Mouse (Mus musculus) neural tube, embryonic 15.5 days (tissue): ENCODE data around the gene Dcaf6. TPM values are rescaled to one million over a fixed set of nuclear protein-coding genes. Genes with fewer than 3 reads are reported as not detected.

Source experiments
- ATAC-seq: fragments of 200-750 bp; cut with Nextera tagmentation; 2 replicates; pipeline ENCODE4 v1.8.0; 2017; ENCODE audit warnings: mild to moderate bottlenecking, moderate TSS enrichment, moderate library complexity; ENCODE audit not compliant: low FRiP score
- H3K27ac ChIP-seq: fragments of 300-500 bp; sonication (generic); replicated peaks from 2 replicates; pipeline ENCODE4 v1.5.1; 2015; ENCODE audit warnings: mild to moderate bottlenecking, inconsistent platforms
- H3K27me3 ChIP-seq: fragments of 300-500 bp; sonication (generic); replicated peaks from 2 replicates; pipeline ENCODE4 v1.6.1; 2015; ENCODE audit warnings: inconsistent platforms
- H3K36me3 ChIP-seq: fragments of 300-500 bp; sonication (generic); 2 replicates; pipeline ENCODE4 v1.6.1; 2015; ENCODE audit warnings: inconsistent platforms
- H3K4me1 ChIP-seq: fragments of 300-500 bp; sonication (generic); 2 replicates; pipeline ENCODE4 v1.6.1; 2015; ENCODE audit warnings: inconsistent platforms
- H3K4me2 ChIP-seq: fragments of 300-500 bp; sonication (generic); 2 replicates; pipeline ENCODE4 v1.6.1; 2015; ENCODE audit warnings: inconsistent platforms, mild to moderate bottlenecking, moderate library complexity
- H3K4me3 ChIP-seq: fragments of 300-500 bp; sonication (generic); replicated peaks from 2 replicates; pipeline ENCODE4 v1.5.1; 2015; ENCODE audit warnings: mild to moderate bottlenecking, inconsistent platforms
- H3K9ac ChIP-seq: fragments of 300-500 bp; sonication (generic); replicated peaks from 2 replicates; pipeline ENCODE4 v1.6.1; 2015; ENCODE audit warnings: mild to moderate bottlenecking, inconsistent platforms
- H3K9me3 ChIP-seq: fragments of 300-500 bp; sonication (generic); replicated peaks from 2 replicates; pipeline ENCODE4 v1.6.1; 2016; ENCODE audit warnings: inconsistent platforms
- WGBS: fragments of 180-500 bp; shearing (Covaris S2); methylation state at CpG from one replicate; pipeline ENCODE4 v1.1.7; 2015; ENCODE audit warnings: mixed read lengths; 5-methylcytosine and 5-hydroxymethylcytosine counted together
- polyA plus RNA-seq: library from polyadenylated mRNA; unstranded; fragments of >200 nt; fragmentation: Nextera tagmentation; extraction: Ambion mirVana; gene quantifications from 2 replicates; pipeline ENCODE4 v1.2.1, GENCODE M21; 2015

Dcaf6 gene
- polyA plus RNA-seq, 1 experiment from 2014 or later = 16.6 TPM

DNA sequence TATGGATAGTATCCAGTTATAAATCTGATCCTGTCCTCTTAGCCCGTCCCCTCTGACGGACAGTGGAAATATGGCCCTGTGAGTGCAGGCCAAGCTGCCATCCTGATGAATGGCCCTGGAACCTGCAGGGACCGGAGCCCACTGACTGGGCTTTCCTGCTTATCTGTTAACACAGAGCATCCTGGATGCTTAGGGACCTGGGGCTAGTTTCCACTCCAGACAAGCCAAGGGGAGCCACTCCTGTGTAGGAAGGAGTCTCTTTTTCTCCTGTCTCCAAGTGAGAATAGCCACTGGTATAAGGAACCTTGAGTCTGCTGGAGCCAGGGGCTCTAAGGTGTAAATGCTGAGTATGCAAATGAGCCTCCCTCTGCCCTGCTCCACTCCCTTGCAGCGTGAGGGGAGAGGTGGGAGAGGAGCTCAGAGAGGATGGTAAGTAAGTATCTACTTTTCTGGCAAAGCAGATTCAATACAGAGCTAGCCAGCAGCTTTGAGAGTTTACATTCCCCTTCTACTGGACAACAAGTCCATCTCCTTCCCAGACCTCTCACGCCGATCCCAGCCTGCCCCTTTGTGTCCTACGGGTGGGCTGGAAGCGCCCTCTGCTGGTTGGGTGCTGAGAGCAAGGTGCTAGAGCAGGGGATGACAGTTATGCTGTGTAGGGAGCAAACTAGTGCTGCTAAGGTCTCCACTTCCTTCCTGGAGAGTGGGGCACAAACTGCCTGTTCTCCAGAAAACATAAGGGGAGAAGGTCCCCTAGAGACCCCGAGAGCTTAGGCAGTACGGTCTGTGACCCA is 139.9 kb downstream of the Dcaf6 start:
- H3K9ac ChIP-seq = no peak overlapping the region
- peak; percentile 64; the same call in 1 of the 2 replicates for ATAC-seq

DNA sequence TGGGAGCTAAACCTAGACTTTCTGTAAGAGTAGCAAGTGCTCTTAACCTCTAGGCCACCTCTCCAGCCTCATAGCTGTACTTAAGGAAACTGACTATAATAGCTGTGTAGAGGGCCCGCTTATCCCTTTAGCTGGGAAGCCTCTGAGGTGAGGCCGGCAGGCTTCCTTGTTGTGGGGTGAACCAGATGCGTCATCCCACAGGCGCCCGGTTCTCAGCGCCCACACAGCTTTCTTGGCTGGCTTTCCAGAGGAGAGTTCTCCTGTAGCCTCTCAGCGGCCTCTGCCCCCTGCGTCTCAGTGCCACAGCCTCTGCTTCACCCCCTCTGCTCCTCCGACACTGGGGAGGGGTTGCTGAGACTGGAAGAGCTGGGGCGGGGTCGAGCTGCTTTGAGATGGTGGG is 143.9 kb downstream of the Dcaf6 start:
- H3K4me2 ChIP-seq = no peak overlapping the region
- H3K4me1 ChIP-seq = no peaks in the 10 kb centered on the region
- WGBS = 47% methylated on average over 11 of the region's 11 CpGs
- H3K36me3 ChIP-seq = peaks cover 44% of the 10 kb centered on the region
- H3K9ac ChIP-seq = no peak overlapping the region
- no peaks in the 10 kb centered on the region for H3K27me3 ChIP-seq
- H3K4me3 ChIP-seq = no peak overlapping the region
- no peak overlapping the region for H3K27ac ChIP-seq
- ATAC-seq = no peak
- H3K9me3 ChIP-seq = no peaks in the 10 kb centered on the region

More for the DNA sequence above, 139.9 kb downstream of the Dcaf6 start:
- Histone ChIP-seq H3K4me2 (no peak overlapping the region), H3K36me3 (peaks cover 46% of the 10 kb centered on the region), H3K27me3 (no peaks in the 10 kb centered on the region), H3K27ac (no peak overlapping the region), H3K4me1 (no peaks in the 10 kb centered on the region), H3K9me3 (no peaks in the 10 kb centered on the region), H3K4me3 (no peak overlapping the region)
- 29% methylated on average over 10 of the region's 10 CpGs for WGBS

DNA sequence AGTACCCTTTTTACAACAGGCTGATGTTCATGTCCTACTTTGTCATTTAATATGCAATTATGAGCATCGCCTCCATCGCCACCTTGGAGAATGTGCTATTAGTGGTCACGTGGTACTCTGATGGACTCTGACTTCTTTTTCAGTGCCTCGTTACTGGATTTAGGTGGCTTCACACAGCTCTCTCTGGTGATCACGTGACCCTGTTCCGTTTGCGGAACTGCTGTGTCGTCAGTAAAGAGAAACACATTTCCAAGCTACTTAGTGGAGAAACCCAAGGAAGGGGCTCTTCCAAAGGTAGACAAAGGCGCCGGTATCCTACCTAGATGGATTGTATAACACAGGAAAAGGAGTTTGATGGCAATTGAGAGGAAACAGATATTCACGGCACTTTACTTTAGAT is 152.1 kb downstream of the Dcaf6 start:
- Histone ChIP-seq H3K9ac (no peak overlapping the region), H3K27me3 (no peaks in the 10 kb centered on the region), H3K36me3 (peaks cover 62% of the 10 kb centered on the region), H3K4me3 (no peak overlapping the region), H3K27ac (no peak overlapping the region), H3K4me2 (no peak overlapping the region), H3K4me1 (peaks cover 1% of the 10 kb centered on the region; the same call in 1 of the 2 replicates), H3K9me3 (no peaks in the 10 kb centered on the region)
- ATAC-seq = no peak
- 90% methylated on average over 11 of the region's 11 CpGs for WGBS

DNA sequence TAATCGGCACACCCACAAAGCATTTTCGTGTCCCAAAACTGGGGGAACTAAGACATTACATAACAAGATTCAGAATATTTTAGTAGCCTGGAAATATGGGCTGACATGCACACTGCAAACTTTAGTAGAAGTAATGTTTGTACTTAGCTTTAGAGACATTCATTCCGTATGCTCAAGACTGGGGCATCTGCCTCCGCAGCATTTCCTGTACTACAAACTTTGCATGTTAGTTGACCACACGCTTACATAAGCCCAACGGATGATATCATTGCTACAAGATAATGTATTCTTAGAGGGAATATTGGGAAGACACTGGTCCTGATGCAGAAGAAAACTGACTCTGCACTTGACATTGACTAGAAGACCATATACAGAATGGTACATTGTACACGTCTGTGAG is 155.9 kb downstream of the Dcaf6 start:
- Histone ChIP-seq H3K9me3 (no peaks in the 10 kb centered on the region), H3K4me1 (peaks cover 9% of the 10 kb centered on the region), H3K27me3 (no peaks in the 10 kb centered on the region), H3K4me3 (no peak overlapping the region), H3K4me2 (no peak overlapping the region), H3K9ac (no peak overlapping the region), H3K27ac (no peak overlapping the region), H3K36me3 (peaks cover 31% of the 10 kb centered on the region)
- 92% methylated on average over 7 of the region's 7 CpGs for WGBS
- no peak for ATAC-seq

DNA sequence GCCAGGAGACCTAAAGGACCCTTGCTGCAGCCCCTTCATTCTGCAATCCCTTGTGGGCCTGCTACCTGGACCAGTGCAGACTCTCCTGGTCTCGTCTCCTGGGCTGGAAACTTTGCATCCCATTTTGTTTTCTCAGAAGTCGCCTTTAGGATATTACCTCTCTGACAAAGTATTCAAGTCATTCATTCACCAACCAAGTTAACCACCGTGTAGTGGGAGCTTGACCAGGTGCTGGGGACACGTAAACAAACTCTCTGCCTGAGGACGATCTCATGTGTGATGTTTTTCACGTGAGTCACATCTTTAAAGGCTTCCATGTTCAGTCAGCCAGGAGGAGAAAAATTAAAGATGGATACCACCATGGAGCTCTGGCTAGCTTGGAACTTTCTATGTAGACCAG is 157.1 kb downstream of the Dcaf6 start:
- no peak for ATAC-seq
- Histone ChIP-seq H3K36me3 (peaks cover 22% of the 10 kb centered on the region), H3K4me1 (peaks cover 9% of the 10 kb centered on the region), H3K27me3 (no peaks in the 10 kb centered on the region), H3K4me3 (no peak overlapping the region), H3K4me2 (no peak overlapping the region), H3K27ac (0 out of 2 replicates have a peak overlapping the region, but pooled peaks have one; percentile 6), H3K9me3 (no peaks in the 10 kb centered on the region), H3K9ac (no peak overlapping the region)
- 87% methylated on average over 6 of the region's 6 CpGs for WGBS

DNA sequence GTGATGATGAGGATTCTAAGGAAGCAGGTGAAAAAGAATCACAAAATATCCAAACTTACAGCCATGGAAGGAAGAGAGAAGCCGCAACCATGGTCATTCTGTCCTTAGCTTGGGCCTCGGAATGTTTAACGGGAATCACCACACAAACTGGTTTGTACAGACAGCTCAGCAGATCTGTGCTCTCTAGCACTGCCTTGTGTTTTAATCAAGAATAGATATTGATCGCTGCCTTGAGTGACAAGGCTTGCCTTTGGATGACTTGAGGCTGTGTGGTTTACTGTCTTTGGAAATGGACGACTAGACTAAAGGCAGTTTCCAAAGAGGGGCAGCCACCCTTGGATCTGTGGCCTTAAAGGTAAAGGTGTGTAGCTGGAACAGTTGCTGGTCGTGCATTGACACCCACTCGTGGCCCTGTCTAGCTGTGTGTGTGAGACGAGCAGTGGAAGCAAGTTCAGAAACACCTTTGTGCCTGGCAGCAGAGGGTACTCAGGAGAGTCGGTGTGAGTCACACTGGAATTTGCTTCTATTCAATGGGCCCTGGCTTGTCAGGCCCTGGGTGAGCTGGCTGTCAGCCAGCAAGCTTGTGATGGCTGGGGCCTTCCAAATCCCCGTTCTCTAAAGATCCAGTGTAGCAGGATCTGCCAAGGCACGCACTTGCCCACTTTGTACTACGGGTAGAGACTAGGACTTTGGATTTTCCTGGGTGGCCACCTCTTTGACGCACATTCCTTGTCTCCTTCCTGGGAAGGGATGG is 157.6 kb downstream of the Dcaf6 start:
- Histone ChIP-seq H3K27me3 (no peaks in the 10 kb centered on the region), H3K4me3 (no peak overlapping the region), H3K9me3 (no peaks in the 10 kb centered on the region), H3K9ac (no peak overlapping the region), H3K27ac (0 out of 2 replicates have a peak overlapping the region, but pooled peaks have one; percentile 6), H3K36me3 (peaks cover 17% of the 10 kb centered on the region), H3K4me2 (no peak overlapping the region), H3K4me1 (peaks cover 9% of the 10 kb centered on the region)
- ATAC-seq = peak; percentile 72; the same call in 1 of the 2 replicates
- 67% methylated on average over 13 of the region's 13 CpGs for WGBS

DNA sequence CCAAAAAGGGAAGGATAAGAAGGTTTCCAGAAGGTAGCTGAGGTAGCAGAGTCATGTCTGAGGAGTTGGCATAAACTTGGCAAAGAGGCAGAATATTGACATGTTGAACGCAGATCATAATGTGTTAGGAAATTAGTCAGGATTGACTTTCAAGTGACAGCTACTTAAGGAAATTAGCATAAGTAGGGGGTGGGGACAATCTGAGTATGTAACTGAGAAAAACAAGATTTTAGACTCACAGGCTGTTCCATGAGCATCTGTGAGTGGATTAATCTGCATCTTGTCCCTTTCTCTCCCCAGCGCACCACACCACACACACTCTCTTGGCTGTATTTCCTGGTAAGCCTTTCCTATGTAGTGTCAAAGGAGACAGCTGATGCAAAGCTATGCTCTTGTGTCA is 158.7 kb downstream of the Dcaf6 start:
- Histone ChIP-seq H3K27me3 (no peaks in the 10 kb centered on the region), H3K4me3 (no peak overlapping the region), H3K9me3 (no peaks in the 10 kb centered on the region), H3K36me3 (peaks cover 11% of the 10 kb centered on the region), H3K9ac (no peak overlapping the region), H3K27ac (no peak overlapping the region), H3K4me1 (peaks cover 9% of the 10 kb centered on the region), H3K4me2 (no peak overlapping the region)
- 90% methylated on average over 2 of the region's 2 CpGs for WGBS
- no peak for ATAC-seq

DNA sequence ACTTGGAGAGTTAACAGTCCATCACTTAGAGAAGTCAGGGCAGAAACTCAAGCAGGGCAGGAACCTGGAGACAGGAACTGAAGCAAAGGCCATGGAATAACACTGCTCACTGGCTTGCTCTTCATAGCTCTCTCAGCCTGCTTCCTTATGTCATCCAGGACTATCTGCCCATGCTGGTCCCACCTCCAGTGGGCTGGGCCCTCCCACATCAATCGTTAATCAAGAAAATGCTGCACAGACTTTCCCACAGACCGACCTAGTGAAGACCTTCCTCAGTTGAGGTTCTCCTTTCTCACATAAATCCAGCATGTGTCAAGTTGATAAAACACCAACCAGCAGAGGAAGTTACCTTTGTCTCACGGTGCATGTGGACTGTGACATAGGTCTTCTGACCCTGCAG is 159.2 kb downstream of the Dcaf6 start:
- no peaks in the 10 kb centered on the region for H3K27me3 ChIP-seq
- no peak for ATAC-seq
- 71% methylated on average over 3 of the region's 3 CpGs for WGBS

DNA sequence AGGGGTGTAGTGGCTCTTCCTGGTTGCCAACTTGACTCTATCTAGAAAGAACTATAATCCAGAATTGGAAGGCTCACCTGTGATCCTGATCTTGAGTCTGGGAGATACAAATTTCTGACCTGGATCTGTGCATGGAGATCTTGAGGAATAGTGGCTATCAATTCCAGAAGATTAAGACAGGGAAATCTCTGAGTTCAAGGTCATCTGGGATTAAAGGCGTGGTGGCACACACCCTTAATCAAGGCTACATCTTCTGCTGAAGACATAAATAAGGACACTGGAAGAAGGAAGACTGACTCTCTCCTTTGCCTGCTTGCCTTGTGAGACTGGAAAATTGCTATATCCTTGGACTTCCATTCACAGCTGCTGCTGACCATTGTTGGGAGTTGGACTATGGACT is 164.8 kb downstream of the Dcaf6 start, which contains the start of gene Gpr161:
Gene Gpr161, plus strand, starts transcription at position 301 of the 400 bp plus-strand sequence.
- no peak for ATAC-seq
- Histone ChIP-seq H3K27me3 (no peaks in the 10 kb centered on the region), H3K27ac (no peak within 1 kb of the TSS), H3K9me3 (no peaks in the 10 kb centered on the region), H3K9ac (no peak within 1 kb of the TSS), H3K36me3 (peaks cover 32% of the 10 kb centered on the region), H3K4me2 (no peak within 1 kb of the TSS), H3K4me1 (no peaks in the 10 kb centered on the region), H3K4me3 (no peak within 1 kb of the TSS)
- WGBS = 86% methylated on average over 1 of the region's 1 CpGs

More for the DNA sequence above, 159.2 kb downstream of the Dcaf6 start:
- Histone ChIP-seq H3K9me3 (no peaks in the 10 kb centered on the region), H3K36me3 (peaks cover 11% of the 10 kb centered on the region), H3K4me3 (no peak overlapping the region), H3K9ac (no peak overlapping the region), H3K27ac (no peak overlapping the region), H3K4me2 (no peak overlapping the region), H3K4me1 (peaks cover 9% of the 10 kb centered on the region)

DNA sequence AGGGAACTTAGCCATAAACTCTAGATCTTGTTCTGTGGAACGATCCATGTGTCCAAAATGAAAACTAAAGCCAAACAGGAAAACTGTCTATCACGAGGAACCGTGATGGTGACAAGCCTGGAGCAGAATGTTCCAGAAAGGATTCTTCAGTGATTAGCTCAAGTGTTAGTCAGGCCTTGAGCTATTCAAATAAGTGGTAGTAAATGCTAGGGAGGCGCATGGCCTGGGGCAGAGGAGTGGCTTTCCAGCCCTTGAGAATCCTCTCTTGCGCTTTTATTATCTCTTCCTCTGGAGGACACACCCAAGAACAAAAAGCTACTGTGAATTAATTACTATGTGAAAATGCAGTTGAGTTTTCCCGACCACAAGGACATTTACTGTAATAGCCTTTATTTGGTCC is 168.7 kb downstream of the Dcaf6 start:
- no peaks in the 10 kb centered on the region for H3K4me1 ChIP-seq
- H3K36me3 ChIP-seq = peaks cover 29% of the 10 kb centered on the region
- H3K9ac ChIP-seq = no peak overlapping the region
- no peak for ATAC-seq
- H3K9me3 ChIP-seq = no peaks in the 10 kb centered on the region
- H3K4me3 ChIP-seq = no peak overlapping the region
- 81% methylated on average over 6 of the region's 6 CpGs for WGBS
- no peaks in the 10 kb centered on the region for H3K27me3 ChIP-seq
- no peak overlapping the region for H3K27ac ChIP-seq
- H3K4me2 ChIP-seq = no peak overlapping the region

DNA sequence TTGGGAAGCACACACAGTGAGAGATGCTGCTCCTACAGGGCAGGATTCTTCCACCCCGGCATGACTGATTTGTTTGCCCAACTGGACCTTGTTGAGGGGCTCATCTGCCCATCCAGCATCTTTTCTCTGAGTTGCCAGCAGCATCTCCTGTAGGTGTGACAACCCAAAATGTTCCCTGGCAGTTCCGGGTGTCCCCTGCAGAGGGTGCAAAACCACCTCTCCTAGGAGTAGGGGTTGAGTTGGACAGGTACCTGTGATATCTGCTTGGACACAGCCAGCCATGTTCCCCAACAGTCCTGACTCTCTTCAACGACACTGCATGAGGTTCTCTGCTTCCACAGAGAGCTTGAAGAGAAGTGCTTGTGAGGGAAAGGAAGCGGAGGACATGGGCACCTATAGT is 170.4 kb downstream of the Dcaf6 start:
- no peaks in the 10 kb centered on the region for H3K9me3 ChIP-seq
- H3K4me1 ChIP-seq = peaks cover 3% of the 10 kb centered on the region
- peaks cover 15% of the 10 kb centered on the region; the same call in 1 of the 2 replicates for H3K36me3 ChIP-seq
- H3K27me3 ChIP-seq = no peaks in the 10 kb centered on the region
- no peak overlapping the region for H3K4me2 ChIP-seq
- no peak overlapping the region for H3K27ac ChIP-seq
- no peak overlapping the region for H3K4me3 ChIP-seq
- 95% methylated on average over 4 of the region's 4 CpGs for WGBS
- no peak overlapping the region for H3K9ac ChIP-seq
- no peak for ATAC-seq

DNA sequence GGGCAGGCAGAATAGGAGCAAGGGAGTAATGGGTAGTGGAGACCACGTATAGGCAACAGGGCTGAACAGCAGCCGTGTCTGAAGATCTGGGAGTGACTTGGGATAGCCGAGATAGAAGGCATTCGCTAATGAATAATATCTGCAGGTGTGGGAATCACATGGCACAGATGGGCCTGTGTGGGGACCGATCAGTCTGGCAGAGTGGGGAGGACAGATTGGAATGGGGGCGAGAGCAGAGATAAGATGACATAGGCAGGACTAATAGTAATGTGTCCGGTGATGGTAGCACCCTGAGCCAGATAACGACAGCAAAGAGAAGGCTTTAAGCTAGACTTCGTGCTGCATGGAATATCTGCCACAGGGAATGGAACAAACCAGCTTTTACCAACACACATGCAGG is 172.1 kb downstream of the Dcaf6 start:
- Histone ChIP-seq H3K4me3 (no peak overlapping the region), H3K27ac (no peak overlapping the region), H3K4me2 (no peak overlapping the region), H3K9ac (no peak overlapping the region), H3K4me1 (peaks cover 15% of the 10 kb centered on the region), H3K27me3 (no peaks in the 10 kb centered on the region), H3K9me3 (no peaks in the 10 kb centered on the region), H3K36me3 (peaks cover 6% of the 10 kb centered on the region; the same call in 1 of the 2 replicates)
- no peak for ATAC-seq
- WGBS = 91% methylated on average over 9 of the region's 9 CpGs
